Mouse (Mus musculus): ENCODE measurements around the gene Pdxp.

DNA sequence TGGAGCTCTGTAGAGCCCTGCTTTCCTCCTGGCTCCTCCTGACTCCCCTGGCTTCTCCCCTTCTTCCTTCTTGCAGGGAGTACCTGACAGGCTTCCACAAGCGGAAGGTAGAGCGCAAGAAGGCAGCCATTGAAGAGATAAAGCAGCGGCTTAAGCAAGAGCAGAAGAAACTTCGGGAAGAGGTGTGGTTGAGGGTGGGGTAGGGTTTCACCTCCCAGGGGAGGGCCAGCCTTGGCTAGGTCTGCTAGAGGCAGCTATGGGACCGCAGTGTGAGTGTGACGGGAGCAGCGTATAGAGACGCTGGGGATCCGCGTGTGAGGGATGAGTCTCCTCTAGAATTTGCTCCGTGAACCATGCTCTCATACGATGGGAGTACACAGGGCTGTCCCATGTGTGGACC, 22.7 kb downstream of the Pdxp start:
- TF ChIP-seq CTCF (IDR thresholded peaks at IDR 0.05; ENCODE audit: borderline replicate concordance, extremely low read depth, insufficient read depth, insufficient read length) (no peak), POLR2A (IDR thresholded peaks at IDR 0.05; ENCODE audit: borderline replicate concordance, extremely low read depth, insufficient read depth, insufficient read length, poor library complexity, severe bottlenecking) (no peak)
